ENCODE assay signal across 9 mouse cellular contexts in the genomic region with DNA sequence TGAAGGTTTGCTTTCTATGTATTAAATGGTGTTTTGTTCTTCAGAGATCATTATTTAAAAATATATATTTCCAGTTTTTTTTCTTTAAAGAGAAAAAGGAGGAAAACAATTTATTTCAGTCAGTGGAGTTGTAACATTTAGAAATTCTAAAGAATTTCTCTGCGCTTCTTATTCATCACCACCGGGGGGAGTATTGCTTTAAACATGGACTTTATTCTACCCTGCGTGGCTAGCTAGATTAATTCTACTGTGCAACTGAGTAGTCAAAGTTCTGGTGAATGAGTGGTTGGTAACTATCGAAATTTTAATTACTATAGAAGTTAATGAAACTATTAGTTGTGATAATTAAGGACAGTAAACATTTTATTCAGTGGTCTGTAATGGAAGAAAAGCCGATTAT. TPM values are rescaled to one million over a fixed set of nuclear protein-coding genes. Genes with fewer than 3 reads are reported as not detected.
A peak's percentile ranks its signal among the peaks of the same experiment; 100 is the strongest.
DNase-seq lines count a peak whose midpoint lies in the region; ATAC-seq lines count a peak whose summit lies in the region.
"Had no signal": no experiment of that assay in that cellular context is flagged by ENCODE, and none has a peak within 500 bp of the region (broad histone marks: within the 10 kb centered on the region; RNA-seq: fewer than 3 reads in every experiment).

No protein-coding gene starts in this region.

- no peak overlapping the region for H3K4me2 ChIP-seq in midbrain, embryonic 11.5 days
- H3K4me2 ChIP-seq in forebrain, embryonic 12.5 days = no peak overlapping the region

- H3K4me1 ChIP-seq in midbrain, embryonic 11.5 days (ENCODE audit: control insufficient read depth, insufficient read depth, low read length) = no peaks in the 10 kb centered on the region
- H3K4me1 ChIP-seq in midbrain, embryonic 10.5 days = no peaks in the 10 kb centered on the region
- no peaks in the 10 kb centered on the region for H3K4me1 ChIP-seq in forebrain, embryonic 12.5 days

- no peaks in the 10 kb centered on the region for H3K36me3 ChIP-seq in midbrain, embryonic 11.5 days (ENCODE audit: control insufficient read depth, insufficient read depth, low read length)
- H3K36me3 ChIP-seq in midbrain, embryonic 10.5 days = no peaks in the 10 kb centered on the region
- H3K36me3 ChIP-seq in forebrain, embryonic 12.5 days (replicated peaks) = no peaks in the 10 kb centered on the region

- no peak for DNase-seq in frontal cortex, postnatal 10 days (ENCODE audit: low spot score in 2 of 2)
- peak; percentile 85 for DNase-seq in midbrain, embryonic 11.5 days (ENCODE audit: low spot score, missing footprints)
- no peak for DNase-seq in midbrain, embryonic 10.5 days (ENCODE audit: low spot score)
- DNase-seq in retina, embryonic 14.5 days (ENCODE audit: low spot score) = peak; percentile 66
- no peak for DNase-seq in gastrocnemius, postnatal 36 days
- DNase-seq: layer of hippocampus, postnatal 36 days had no signal

- 27% methylated on average over 5 of the region's 5 CpGs for WGBS in midbrain, embryonic 11.5 days
- 26% methylated on average over 5 of the region's 5 CpGs for WGBS in midbrain, embryonic 10.5 days
- WGBS in forebrain, embryonic 12.5 days = 26% methylated on average over 5 of the region's 5 CpGs

- no peak overlapping the region for H3K9ac ChIP-seq in midbrain, embryonic 11.5 days (ENCODE audit: low read length)
- H3K9ac ChIP-seq in forebrain, embryonic 12.5 days = no peak overlapping the region

- intact Hi-C loops in gastrocnemius, postnatal 36 days (cut with DNase I) = no loop called here

- peak; percentile 64; the same call in 1 of the 2 replicates for ATAC-seq in frontal cortex, adult (ENCODE audit: low TSS enrichment)
- peak; percentile 66; the same call in 1 of the 2 replicates for ATAC-seq in midbrain, embryonic 11.5 days (ENCODE audit: low FRiP score)
- peak; percentile 61; the same call in 1 of the 2 replicates for ATAC-seq in forebrain, embryonic 12.5 days (ENCODE audit: low FRiP score)
- no peak for ATAC-seq in activated CD4-positive, CD25-positive, alpha-beta regulatory T cell, adult 4 months

- no peaks in the 10 kb centered on the region for H3K27me3 ChIP-seq in midbrain, embryonic 11.5 days (ENCODE audit: control insufficient read depth, insufficient read depth, low read length)
- H3K27me3 ChIP-seq in midbrain, embryonic 10.5 days (ENCODE audit: low read depth, poor library complexity, severe bottlenecking) = no peaks in the 10 kb centered on the region
- no peaks in the 10 kb centered on the region for H3K27me3 ChIP-seq in forebrain, embryonic 12.5 days

- H3K4me3 ChIP-seq in midbrain, embryonic 11.5 days (ENCODE audit: low read depth, low read length) = no peak overlapping the region
- no peak overlapping the region for H3K4me3 ChIP-seq in midbrain, embryonic 10.5 days
- no peak overlapping the region for H3K4me3 ChIP-seq in forebrain, embryonic 12.5 days (replicated peaks)

- H3K27ac ChIP-seq in midbrain, embryonic 11.5 days (ENCODE audit: low read depth, low read length) = no peak overlapping the region
- no peak overlapping the region for H3K27ac ChIP-seq in midbrain, embryonic 10.5 days (replicated peaks)
- no peak overlapping the region for H3K27ac ChIP-seq in forebrain, embryonic 12.5 days

- H3K9me3 ChIP-seq in midbrain, embryonic 11.5 days (ENCODE audit: control insufficient read depth, low read length) = no peaks in the 10 kb centered on the region
- H3K9me3 ChIP-seq in midbrain, embryonic 10.5 days (replicated peaks) = no peaks in the 10 kb centered on the region
- no peaks in the 10 kb centered on the region for H3K9me3 ChIP-seq in forebrain, embryonic 12.5 days

RNA-seq across cellular contexts. Expression of a gene that starts 51.5 kb away (rescaled TPM):
- 44.2 and 46.0 TPM in 2 replicates for polyA plus RNA-seq in midbrain, embryonic 11.5 days (2014; fragmentation: Nextera tagmentation; extraction: Ambion mirVana)
- 60.8 and 75.9 TPM in 2 replicates for polyA plus RNA-seq in midbrain, embryonic 10.5 days (2016; fragmentation: Nextera tagmentation; extraction: Ambion mirVana)
- 45.2 and 47.3 TPM in 2 replicates for polyA plus RNA-seq in forebrain, embryonic 12.5 days (2016; fragmentation: Nextera tagmentation; extraction: Ambion mirVana)
- 10 to 100 TPM; 26.3 to 52.2 TPM for polyA plus RNA-seq in activated CD4-positive, CD25-positive, alpha-beta regulatory T cell, adult 4 months (2017; shearing (Covaris generic))
- 1 to 10 TPM; 7.8 to 9.0 TPM for total RNA-seq in gastrocnemius, postnatal 36 days (2021)

Comparison
In these comparisons a context has a peak if more than half of its experiments do, and no peak if none do; other contexts are left out.
1. DNase-seq: peak in midbrain, embryonic 11.5 days (single experiment) and retina, embryonic 14.5 days (single experiment); none in frontal cortex, postnatal 10 days (0 of 2), midbrain, embryonic 10.5 days (single experiment) and gastrocnemius, postnatal 36 days (0 of 2).